Mouse (Mus musculus): Measurements from ENCODE around the gene Ppm1l.

The Ppm1l gene

DNA sequence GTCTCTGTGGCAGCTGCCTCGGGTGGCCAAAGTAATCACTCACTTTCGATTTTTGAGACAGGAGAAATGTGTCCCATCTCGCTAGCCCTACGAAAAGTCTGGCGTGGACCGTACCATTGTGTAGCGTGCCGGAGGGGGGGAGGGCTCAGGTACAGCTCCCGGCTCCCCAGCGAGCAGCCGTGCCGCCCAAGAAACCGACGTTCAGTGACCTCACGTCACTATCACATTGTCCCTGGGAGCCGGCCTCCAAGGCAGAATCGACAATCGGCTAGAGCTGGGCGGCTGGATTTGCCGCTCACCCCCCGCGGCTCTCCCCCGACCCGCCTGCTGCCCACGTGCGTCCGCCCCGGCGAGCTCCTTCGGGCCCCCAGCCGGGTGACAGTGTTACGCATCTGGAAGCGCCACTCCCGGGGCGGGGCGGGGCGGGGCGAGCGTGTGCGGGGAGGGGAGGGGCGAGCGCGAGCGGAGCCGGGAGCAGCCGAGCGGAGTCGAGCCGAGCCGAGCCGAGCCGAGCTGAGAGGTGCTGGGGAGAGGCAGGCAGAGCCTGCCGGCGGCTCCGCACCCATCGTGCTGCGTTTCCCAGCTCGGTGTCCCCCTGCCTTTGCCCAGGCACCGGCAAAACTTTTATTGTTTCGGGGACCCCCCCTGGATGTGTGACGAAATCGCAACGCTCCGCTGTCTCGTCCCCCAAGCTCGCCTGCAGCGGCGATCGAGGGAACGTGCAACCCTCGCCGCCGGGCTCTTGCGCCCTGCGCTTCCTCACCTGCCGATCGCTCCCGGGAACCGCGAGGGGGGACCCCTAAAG is at the start of gene Ppm1l:
Gene Ppm1l, plus strand, starts transcription at position 471 of the 805 bp plus-strand sequence.
- DNase-seq (ENCODE audit: low read depth, low spot score): peak; percentile 90

DNA sequence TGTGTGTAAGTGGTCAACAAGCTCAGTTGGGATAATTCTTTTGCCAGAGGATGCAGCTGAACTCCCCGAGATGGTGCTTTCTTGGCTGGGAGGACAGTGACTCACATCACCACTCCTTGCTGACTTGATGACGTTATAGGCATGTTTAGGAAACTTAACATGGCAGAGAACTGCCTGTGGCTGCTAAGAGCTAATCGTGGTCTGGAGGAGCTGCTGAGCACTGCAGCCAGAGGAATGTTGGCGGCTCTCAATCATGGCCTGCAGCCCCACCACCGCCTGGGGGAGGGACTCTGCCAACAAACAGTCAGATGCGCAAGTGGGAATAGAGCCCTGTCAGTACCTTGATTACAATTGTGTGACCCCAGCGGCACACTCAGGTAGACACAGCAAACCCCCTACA is 44.8 kb upstream of the Ppm1l start:
- DNase-seq (ENCODE audit: low read depth, low spot score): no peak

DNA sequence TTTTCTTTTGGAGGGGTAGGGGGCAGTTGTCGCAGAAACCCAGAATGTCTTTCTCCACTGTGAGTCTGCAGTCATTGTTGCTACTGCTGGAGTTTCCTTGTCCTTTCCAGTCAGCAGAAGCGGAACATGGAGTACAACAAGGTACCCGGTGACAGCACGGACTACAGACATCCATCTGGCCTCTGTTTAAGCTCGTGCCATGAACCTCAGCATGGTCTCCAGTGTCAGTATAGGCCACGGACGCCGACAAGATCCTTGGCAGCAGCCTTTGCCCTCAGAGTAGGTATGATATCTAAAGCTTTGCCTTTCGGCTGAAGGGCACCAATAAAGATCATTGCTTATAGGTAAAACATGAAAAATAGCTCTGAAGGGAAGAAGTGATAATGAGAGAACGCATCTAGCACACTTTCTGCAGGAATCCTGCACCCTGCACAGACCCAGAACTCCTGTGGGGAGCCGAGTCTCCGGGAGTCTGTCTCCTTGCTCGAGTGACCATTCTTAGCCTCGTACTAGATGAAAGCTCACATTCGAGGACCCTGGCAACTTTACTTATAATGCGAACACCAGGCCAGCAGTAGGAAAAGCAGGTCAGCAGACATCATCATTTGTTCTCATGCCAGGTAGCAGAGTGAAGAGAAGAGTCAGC is 42.5 kb upstream of the Ppm1l start:
- DNase-seq (ENCODE audit: low read depth, low spot score): no peak

DNA sequence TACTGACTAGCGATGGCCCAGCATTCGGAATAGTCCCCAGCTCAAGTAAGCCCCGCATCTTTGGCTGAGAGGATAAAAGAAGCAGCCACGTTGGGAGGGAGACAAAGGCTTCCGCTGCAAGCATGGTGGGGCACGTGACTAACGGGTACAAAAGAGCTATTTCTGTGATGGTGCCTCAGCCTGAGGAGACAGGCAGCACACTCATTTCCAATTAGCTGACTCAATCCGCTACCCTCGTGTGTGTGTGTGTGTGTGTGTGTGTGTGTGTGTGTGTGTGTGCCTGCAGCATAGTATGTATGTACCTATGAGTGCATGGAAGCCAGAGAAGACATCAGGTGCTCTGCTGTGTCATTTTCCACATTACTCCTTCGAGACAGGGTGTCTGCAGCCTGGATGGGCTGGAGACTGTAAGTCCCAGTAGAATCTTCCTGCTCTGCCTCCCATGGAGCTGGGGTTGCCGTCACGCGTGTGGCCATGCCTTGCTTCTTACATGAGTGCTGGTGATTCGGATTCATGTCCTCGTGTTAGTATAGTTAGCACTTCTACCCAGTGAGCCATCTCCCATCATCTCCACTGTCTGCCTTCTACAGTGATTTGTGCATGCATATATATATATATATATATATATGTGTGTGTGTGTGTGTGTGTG is 41.9 kb upstream of the Ppm1l start:
- peak; percentile 71 for DNase-seq (ENCODE audit: low read depth, low spot score)

DNA sequence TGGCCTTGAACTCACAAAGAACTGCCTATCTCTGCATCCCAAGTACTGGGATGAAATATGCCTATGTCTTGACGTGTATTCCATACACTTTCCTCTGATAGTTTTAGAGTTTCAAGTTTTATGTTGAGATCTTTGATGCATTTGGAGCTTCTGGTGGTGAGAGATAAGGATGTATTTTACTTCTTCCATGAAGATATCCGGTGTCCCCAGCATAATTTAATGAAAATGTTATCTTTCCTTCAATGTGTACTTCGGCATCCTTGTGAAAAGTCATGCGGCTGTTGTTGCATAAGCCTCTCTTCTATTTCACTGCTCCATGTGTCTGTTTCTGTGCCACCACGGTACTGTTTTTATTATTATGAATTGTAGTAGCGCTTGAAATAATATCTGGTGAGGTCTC is 38.0 kb upstream of the Ppm1l start:
- no peak for DNase-seq (ENCODE audit: low read depth, low spot score)

DNA sequence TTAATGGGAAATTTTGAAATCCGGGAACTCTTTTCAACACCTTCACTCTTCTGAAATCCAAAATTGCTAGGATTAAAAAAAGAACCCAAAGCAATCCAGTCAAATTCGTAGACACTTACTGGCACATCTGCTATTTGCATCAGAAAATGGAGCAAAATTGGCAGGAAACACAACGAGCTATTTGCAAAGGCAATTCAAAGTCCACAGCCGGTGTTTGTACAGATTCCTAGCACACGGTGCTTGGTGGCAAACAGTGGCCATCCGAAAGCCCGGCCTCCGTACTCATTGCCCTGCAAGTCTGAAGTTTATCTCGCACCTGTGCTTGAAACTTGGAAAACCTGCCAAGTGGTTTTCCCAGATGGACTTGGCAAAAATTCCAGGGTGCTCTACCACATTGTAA is 34.3 kb upstream of the Ppm1l start:
- DNase-seq (ENCODE audit: low read depth, low spot score): peak; percentile 81

DNA sequence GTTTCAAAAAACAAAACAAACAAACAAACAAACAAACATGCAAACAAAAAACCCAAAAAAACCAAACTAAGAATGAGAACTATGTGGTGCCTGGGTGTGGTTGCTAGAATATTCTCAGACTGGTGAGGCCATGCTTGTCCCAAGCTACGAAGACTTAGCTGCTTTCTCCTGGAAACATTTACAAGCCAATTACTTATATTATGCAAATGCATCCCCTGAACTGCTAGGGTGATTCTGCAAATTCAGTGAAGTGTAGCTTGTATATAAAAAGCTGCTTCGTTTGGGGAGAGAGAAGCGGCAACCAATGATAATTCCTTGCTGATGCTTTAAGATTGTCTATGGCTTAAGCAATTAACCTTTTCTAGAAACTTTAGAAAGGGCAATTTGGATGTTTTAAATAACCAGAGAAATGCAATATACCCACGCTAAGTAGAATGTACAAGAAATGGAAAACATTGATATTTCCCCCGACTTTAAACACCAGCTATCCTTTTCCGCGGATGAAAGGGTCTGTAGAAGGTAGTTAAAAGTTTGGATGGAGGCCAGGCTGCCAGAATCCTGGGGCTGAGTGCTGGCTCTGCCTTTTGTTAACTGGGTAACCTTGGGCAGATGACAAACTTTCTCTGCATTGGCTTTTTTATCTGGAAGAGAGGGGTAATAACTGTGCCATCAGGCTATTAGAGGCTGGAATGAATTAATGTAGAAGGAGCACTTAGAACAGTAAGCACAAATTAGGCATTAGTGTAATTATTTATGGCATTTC is 33.4 kb upstream of the Ppm1l start:
- DNase-seq (ENCODE audit: low read depth, low spot score): no peak

DNA sequence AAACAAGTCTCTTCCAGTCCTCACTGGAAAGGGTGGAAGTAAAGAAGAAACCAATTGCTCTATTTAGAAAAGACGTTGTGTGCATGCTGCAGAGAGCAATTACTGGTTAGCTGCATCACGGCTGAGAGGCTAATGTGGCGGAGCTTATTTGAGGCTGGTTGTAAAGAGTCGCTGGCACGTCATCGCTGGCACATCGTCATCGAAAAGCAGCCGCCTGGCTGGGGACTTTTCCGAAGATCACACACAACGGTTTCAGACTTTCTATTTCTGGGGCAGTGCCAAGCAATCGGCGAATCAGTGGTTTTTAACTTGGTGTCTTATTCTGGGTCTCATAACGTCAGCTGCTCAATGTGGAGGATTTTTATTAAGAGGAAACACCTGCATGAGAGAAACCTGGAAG is 26.8 kb upstream of the Ppm1l start:
- DNase-seq (ENCODE audit: low read depth, low spot score): no peak

DNA sequence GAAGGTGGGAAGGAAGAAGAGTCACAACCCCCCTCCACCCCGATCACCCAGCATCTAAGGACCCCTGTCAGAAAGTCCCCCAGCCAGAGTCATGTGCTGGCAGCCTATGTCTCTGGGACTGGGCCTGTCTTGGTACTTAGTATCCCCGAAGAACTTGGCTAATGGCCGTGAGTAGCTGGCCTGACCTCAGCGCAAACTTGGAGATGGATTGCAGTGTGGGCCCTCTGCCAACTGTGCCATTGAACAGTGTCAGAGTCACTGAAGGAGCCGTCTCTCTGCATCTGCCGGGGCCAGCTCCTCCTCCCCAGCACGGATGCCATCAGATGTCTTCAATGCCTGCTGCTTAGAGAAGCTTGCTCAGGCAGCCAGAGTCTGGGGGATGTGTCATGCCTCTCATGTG is 26.4 kb upstream of the Ppm1l start:
- DNase-seq (ENCODE audit: low read depth, low spot score): no peak

DNA sequence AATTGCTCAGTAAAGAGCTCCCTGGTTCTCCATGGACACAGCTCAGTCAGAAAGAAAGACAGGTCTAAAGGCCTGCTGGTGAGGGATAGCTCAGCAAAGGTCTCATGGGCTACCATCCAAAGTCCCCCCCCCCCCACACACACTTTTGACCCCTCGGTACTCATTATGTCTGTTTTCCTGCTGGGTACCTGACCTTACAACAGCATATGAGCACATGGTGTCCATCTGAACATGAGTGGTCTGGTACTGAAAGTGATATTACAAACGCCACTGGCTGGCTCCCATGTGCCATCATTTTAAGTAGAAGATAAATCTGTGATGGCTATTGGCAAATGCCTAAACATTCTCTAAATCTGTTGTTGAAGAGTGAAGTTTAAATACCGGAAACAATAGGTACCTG is 25.8 kb upstream of the Ppm1l start:
- DNase-seq (ENCODE audit: low read depth, low spot score): no peak

DNA sequence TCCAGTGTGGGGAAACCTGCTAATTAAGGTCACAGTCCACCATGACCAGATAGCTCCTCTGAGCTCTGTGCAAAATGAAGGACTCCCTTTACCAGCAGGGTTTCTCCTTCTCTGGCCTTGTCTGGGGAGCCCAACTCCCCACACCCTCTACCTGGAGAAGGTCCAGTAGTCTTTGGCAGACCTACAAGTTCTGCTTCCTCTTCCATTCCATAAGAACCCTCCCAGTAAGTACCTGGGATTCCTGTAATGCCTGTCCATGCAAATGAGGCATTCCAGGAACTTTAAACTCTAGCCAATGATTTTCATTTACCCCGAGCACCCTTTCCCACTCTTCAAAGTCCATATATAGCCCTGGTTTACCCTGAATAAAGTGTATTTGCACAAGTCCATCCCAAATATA is 24.0 kb upstream of the Ppm1l start:
- DNase-seq (ENCODE audit: low read depth, low spot score): no peak

DNA sequence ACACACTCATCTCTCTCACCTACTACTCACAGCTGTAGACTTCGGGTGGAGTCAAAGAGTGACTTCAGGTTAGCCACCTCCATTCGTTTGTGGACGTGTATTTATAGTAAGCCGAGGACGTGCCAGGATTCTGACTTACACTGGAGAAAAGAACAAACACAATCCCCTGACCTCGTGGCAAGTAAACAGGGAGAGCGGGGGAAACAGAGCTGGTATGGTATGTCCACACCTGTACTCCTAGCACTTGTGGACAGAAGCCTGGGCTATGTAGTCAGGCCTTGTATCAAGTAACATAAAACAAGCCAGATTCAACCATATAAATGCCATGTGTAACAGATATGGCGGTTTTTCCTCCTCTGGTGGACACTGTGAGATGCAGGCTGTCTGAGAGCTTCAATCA is 20.4 kb upstream of the Ppm1l start:
- DNase-seq (ENCODE audit: low read depth, low spot score): no peak

DNA sequence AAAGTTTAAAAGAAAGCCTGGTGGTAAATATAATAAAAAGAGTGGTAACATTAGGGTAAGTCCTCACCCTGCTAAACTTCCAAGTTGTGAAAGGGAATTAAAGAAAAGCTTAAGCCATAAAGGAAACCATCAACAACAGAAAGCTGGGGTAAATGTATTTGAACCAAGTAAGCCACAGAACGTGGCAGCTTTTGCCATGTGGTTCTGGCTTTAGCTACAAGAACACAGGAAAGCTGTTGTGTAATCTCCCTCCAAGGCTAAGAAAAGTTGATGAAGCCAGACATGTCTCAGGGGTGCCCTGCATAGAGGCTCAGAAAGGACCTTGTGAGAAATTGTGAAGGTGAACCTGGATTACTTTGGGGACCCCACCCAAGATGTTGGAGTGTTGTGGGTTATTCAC is 16.5 kb upstream of the Ppm1l start:
- no peak for DNase-seq (ENCODE audit: low read depth, low spot score)

DNA sequence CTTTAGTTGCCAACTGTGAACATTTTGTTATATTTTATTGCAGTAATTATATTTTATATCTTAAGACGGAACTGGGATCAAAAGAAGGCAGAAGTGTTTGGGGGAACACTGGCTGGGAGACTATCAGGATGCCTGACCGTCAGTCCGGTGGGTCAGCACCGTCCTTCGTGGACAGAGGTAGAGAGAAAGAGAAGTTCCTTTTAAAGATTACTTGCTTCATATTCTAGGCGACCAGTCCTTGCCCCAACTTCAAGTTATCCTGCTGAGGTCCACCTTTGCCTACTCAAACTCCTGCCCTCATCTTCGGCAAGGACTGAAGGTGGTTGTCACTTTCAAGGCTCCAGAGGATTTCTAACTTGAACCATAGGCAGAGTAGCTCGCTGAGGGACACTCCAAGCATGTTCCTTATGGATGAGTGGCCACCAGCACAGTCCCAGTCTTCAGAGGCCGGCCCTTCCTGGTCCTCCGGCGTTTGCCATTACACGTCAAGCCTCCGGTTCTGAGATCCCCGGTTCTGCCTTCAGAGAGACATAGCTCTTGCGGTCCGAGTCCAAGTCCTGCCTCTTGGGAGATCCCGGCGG is 761 bp upstream of the Ppm1l start:
- DNase-seq (ENCODE audit: low read depth, low spot score): no peak

DNA sequence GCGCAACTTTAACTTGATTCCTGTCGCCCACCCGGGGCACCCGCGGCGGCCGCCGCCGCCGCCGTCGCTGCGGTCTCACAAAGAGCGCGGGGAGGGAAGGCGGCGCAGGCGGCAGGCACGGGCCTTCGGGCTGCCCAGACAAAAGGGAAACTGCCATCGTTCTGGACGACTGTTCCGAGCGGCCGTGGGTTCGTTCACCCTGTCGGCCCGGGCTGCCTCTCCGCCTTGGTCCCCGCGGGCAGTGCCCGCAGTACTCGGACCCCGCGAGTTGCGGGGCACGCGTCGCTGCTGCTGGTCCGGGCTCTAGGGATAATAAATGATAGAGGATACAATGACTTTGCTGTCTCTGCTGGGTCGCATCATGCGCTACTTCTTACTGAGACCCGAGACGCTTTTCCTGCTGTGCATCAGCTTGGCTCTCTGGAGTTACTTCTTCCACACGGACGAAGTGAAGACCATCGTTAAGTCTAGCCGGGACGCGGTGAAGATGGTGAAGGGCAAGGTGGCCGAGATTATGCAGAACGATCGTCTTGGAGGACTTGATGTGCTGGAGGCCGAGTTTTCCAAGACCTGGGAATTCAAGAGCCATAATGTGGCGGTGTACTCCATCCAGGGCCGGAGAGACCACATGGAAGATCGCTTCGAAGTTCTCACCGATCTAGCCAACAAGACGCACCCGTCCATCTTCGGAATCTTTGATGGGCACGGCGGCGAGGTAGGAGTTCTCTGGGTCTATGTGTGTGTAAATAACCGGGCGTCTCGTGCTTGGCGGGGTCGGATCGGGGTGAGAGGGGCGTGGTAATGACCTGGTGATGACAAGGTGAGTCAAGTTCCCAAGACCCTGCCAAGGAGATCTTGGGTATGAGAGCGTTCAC is 827 bp downstream of the Ppm1l start:
- DNase-seq (ENCODE audit: low read depth, low spot score): no peak

DNA sequence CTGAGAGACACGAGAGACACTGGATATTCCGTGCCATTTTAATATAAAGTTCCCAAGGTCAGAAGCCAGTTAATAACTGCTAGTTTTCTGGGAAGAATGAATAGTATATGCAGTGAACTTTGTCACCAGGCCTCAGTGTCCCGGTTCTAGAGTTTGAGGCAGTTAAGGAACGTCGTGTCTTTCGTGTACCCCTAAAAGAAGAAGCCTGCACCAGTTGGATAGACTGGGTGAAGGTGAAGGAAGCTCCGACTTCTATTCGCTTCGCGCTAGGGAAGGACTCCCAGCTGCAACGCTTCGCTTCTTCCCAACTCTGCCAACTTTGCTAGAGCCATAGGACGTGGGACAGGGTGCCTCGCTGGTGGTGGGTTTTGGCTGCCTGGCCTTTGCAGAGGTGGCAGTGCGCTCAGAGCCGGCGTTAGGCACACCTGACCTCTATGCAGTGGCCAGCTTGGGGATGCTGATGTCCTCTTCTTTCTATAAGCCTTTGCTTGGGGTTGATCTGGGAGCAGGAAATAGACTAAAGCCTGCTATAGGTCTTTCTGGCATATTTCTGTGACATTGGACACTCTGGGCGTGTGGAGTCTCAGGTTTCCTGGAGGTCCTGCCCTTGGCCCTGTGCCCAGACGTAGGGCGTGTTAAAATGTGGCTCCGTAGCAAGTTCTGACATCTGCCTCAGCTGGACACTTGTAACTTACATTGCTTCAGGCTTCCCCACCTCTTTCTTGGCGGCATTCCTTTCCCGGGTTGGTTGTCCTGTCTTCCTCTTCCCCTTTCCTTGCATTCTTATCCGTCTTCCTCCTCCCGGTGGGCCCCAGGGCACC is 1.7 kb downstream of the Ppm1l start:
- DNase-seq (ENCODE audit: low read depth, low spot score): no peak

DNA sequence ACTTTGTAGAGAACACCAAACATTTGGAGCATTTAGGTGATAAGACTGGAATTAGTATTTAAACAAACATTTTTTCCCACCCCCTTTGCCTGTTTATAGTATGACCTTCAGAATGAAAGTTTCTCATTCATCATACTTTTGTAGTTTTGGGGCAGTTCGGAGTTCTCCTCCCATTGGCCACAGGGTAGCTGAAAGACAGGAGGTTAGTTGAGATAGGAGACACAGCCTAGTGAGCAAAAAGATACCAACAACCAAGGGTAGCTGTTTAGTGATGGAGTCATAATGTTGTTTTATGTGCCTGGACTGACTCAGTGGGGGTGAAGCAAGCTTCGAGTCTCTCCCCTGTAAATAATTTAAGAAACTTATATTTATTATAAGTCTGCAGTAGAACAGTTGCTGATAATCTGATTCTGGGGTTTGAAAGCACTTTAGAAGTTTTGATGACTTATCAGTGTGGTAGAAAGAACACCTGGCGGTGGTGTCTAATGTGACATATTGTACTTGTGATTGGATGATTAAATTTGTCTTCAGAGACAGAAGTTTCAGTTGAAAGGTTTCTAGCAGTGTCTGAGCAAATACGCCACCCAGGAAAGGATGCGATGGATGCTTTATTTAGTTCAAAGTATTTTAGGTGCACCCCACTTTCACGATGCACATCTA is 2.5 kb downstream of the Ppm1l start:
- no peak for DNase-seq (ENCODE audit: low read depth, low spot score)

DNA sequence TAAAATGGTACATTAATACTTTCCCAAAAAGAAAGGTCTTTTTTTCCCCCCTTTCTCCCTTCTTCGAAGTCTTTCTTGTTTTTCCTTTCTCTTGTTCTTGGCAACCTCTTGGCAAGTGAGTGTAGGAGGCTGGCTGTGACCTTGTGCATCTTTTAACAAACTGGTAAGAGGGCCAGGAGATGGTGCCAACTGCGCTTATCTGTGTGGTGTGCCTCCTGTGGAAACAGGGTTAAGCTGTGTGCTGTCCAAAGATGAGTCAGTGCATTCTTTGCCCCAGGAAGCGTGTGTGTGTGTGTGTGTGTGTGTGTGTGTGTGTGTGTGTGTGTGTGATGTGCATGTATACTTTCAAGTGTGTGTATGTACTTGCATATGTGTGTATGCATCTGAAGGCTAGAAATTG is 7.3 kb downstream of the Ppm1l start:
- no peak for DNase-seq (ENCODE audit: low read depth, low spot score)

DNA sequence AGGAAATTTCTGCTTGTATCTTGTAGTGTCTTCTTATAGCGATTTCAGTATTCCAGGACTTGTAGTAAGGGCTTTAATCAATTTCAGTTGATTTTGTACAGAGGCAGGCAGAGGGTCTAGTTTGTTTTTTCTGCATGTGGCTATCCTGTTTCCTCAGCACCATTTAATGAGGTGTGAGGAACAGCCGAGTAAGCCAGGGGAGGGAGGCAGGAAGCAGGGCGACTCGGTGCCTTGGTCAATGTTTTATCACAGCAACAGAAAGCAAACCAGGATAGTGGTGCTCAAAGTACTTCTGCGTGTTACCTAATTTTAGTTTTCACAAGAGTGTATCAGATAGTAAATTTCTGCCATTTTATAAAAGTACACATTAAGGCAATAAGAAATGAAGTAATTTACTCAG is 13.2 kb downstream of the Ppm1l start:
- no peak for DNase-seq (ENCODE audit: low read depth, low spot score)

All from telencephalon, adult 2 months (tissue).